Mouse (Mus musculus) thymus, adult 2 months (tissue): ENCODE measurements around the gene Kif4. TPM values are rescaled to one million over a fixed set of nuclear protein-coding genes. Genes with fewer than 3 reads are reported as not detected.

Source experiments
- DNase-seq: peaks from one replicate; pipeline ENCODE4 v3.0.0; 2021
- H3K27ac ChIP-seq: fragments of 200-500 bp; 2 replicates; pipeline ENCODE4 v1.5.1; 2012; ENCODE audit warnings: low read length, control low read depth; ENCODE audit not compliant: control insufficient read depth, insufficient read depth
- H3K27me3 ChIP-seq: fragments of 200-500 bp; 2 replicates; pipeline ENCODE4 v1.6.1; 2012; ENCODE audit warnings: mild to moderate bottlenecking, low read length, moderate library complexity, mixed read lengths; ENCODE audit not compliant: control insufficient read depth, insufficient read depth
- H3K36me3 ChIP-seq: fragments of 200-500 bp; 2 replicates; pipeline ENCODE4 v1.6.1; 2012; ENCODE audit warnings: mild to moderate bottlenecking, low read length, moderate library complexity; ENCODE audit not compliant: control insufficient read depth, insufficient read depth
- H3K4me1 ChIP-seq: fragments of 200-500 bp; replicated peaks from 2 replicates; pipeline ENCODE4 v1.6.1; 2012; ENCODE audit warnings: low read length; ENCODE audit not compliant: control insufficient read depth, insufficient read depth
- H3K4me3 ChIP-seq: fragments of 200-500 bp; 2 replicates; pipeline ENCODE4 v1.5.1; 2012; ENCODE audit warnings: mild to moderate bottlenecking, low read length, control low read depth, moderate library complexity; ENCODE audit not compliant: control insufficient read depth, insufficient read depth
- CTCF ChIP-seq: fragments of 200-500 bp; IDR thresholded peaks from 2 replicates; pipeline ENCODE4 v1.5.1; 2012; ENCODE audit warnings: mild to moderate bottlenecking, control low read depth, low read length, moderate library complexity, borderline replicate concordance; ENCODE audit not compliant: control insufficient read depth, poor library complexity, insufficient read depth; ENCODE audit errors: extremely low read depth
- POLR2A ChIP-seq: fragments of 200-500 bp; IDR thresholded peaks from 2 replicates; pipeline ENCODE4 v1.6.1; 2012; ENCODE audit warnings: mild to moderate bottlenecking, low read length, control low read depth, moderate library complexity; ENCODE audit not compliant: control insufficient read depth, poor library complexity, insufficient read depth; ENCODE audit errors: extremely low read depth
- WGBS: fragments of 180-500 bp; shearing (Covaris S2); methylation state at CpG from one replicate; pipeline ENCODE4 v1.1.7; 2018; 5-methylcytosine and 5-hydroxymethylcytosine counted together
- polyA plus RNA-seq: library from polyadenylated mRNA; depleted of rRNA; stranded (reverse); fragments of >200 nt; gene quantifications from 2 replicates; pipeline ENCODE4 v1.2.3, GENCODE M21; 2012

Gene Kif4
- polyA plus RNA-seq, 1 experiment, result 6.3 TPM

DNA sequence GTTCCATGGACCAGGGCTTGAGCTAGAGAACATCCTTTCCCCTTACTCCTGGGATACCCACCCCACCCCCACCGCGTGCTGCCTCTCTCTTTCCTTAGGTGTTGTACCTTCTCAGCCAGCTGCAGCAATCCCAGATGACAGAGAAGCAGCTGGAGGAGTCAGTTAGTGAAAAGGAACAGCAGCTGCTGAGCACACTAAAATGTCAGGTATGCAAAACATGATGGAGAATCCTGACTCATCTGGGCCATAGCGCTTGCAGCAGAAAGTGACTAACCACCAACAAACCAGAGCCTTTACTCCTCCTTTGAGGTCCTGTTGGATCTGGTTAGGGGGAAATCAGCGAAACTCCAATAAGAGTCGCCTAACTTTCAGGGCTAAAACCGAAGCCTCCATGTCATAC is 90.6 kb downstream of the Kif4 start:
- TF ChIP-seq CTCF (no peak), POLR2A (no peak)
- Histone ChIP-seq H3K4me1 (no peaks in the 10 kb centered on the region), H3K27me3 (no peaks in the 10 kb centered on the region), H3K36me3 (peaks cover 27% of the 10 kb centered on the region), H3K4me3 (no peak overlapping the region), H3K27ac (no peak overlapping the region)
- DNase-seq, result no peak
- WGBS, result over 99% methylated on average over 6 of the region's 6 CpGs

DNA sequence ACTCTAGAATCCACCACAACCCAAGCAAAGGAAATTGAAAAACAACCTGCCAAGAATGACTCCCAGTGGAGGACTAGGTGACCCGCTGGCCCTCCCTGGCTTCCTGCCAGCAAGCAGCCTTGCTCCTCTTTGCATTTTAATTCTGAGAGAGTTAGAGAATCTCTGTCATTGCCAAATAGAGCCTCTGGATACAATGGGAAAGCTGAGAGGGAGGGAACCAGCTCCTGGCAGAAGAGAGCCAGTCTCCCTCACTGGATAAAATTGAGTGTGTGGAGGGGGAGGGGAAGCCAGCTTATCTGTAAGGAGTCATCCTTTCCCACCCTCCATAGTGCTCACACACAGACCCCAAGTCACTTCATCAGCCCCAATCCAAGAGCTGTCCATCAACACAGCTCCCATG is 103.4 kb downstream of the Kif4 start:
- DNase-seq, result no peak
- H3K27me3 ChIP-seq, result no peaks in the 10 kb centered on the region
- TF ChIP-seq POLR2A (no peak), CTCF (no peak)
- no peaks in the 10 kb centered on the region for H3K4me1 ChIP-seq
- H3K27ac ChIP-seq, result no peak overlapping the region
- peaks cover 15% of the 10 kb centered on the region for H3K36me3 ChIP-seq
- 69% methylated on average over 1 of the region's 1 CpGs for WGBS
- no peak overlapping the region for H3K4me3 ChIP-seq

DNA sequence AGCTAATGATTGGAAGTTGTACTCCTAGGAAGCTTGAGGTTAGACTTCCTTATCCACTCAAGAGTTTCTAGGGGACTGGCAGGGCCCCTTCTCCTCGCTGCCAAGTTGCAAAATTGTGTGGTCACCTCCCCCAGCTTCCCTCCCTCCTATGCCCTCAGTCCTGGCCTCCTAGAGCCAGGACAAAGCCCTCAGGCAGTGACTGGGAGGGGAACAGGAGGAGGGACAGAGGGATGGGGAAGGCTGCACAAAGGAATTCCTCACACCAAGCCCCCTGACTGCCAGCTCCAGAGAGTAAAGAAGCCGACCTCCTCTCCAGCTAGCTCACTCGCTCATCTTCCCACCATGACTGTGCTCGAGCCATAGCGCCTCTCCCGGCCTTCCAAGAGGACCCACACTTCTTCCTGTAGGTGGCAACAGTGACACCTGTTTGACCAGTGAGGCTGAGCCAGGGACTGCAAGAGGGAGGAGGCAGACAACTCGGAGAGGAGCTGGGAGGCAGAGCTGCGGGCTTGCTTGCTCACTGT is 104.2 kb downstream of the Kif4 start, which contains the start of gene Gdpd2:
Gene Gdpd2, plus strand, starts transcription at position 209 of the 524 bp plus-strand sequence.
- peaks cover 11% of the 10 kb centered on the region for H3K36me3 ChIP-seq
- H3K4me3 ChIP-seq, result no peak within 1 kb of the TSS
- no peak for TF ChIP-seq POLR2A
- TF ChIP-seq CTCF, result no peak
- DNase-seq, result no peak
- H3K27me3 ChIP-seq, result no peaks in the 10 kb centered on the region
- no peaks in the 10 kb centered on the region for H3K4me1 ChIP-seq
- 10% methylated on average over 8 of the region's 8 CpGs for WGBS
- no peak within 1 kb of the TSS for H3K27ac ChIP-seq

DNA sequence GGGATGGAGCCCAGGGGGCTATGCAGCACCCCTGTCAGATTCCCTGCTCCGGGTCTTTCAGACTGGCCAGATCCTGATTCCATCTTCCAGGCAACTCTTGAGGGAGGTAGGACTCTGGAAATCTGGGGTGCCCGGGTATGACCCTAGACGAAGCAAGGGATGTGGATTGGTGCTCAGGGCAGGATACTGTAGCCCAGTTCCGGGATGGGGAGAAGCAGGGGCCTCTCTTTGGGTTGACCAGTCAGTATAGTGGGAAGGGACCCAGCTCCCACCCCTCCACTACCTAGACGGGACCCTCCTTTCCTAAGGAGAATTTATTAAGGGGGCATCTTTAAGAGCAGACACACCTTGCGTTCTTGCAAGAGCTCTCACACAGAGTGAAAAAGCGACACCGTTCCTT is 104.7 kb downstream of the Kif4 start:
- WGBS, result 54% methylated on average over 8 of the region's 8 CpGs
- DNase-seq, result no peak
- Histone ChIP-seq H3K27me3 (no peaks in the 10 kb centered on the region), H3K4me3 (no peak overlapping the region), H3K27ac (no peak overlapping the region), H3K4me1 (no peaks in the 10 kb centered on the region), H3K36me3 (peaks cover 11% of the 10 kb centered on the region)
- no peak for TF ChIP-seq CTCF
- TF ChIP-seq POLR2A, result no peak

DNA sequence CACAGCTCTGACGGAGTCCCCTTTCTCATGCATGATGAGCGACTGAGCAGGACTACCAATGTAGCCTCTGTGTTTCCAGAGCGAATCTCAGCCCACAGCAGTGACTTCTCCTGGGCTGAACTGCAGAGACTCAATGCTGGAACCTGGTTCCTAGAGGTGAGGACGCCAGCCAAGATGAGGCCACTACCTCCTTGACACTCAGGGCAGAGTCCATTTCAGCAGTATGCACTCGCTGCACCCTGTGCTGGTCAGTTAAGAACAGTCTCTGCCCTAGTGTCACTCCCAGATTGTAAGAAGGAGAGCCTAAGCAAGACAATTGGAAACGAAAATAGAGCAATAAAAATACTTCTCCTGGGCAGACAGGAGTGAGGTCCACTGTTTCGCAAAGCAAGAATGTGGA is 108.8 kb downstream of the Kif4 start:
- no peaks in the 10 kb centered on the region for H3K27me3 ChIP-seq

DNA sequence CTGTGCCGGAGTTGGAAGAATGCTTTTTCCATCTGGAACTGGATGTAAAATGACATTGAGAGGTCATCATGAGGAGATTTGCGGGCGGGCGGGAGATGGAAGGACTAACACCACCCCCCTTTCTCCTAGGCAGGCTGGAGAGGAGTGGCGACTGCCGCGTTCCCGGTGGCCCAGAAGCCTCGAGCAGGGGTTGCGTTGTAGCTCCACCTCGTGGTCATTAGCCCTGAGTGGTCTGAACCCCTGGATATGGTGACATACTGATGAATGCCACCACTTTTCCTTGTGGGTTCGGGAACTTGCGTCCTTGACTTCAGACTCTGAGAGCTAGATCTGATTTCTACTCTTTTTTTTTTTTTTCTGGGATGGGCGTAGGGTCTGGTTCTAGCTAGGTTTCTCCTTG is 113.4 kb downstream of the Kif4 start:
- no peaks in the 10 kb centered on the region for H3K27me3 ChIP-seq
- no peaks in the 10 kb centered on the region for H3K4me1 ChIP-seq
- WGBS, result 10% methylated on average over 14 of the region's 14 CpGs
- no peak overlapping the region for H3K4me3 ChIP-seq
- H3K36me3 ChIP-seq, result no peaks in the 10 kb centered on the region
- TF ChIP-seq POLR2A (no peak), CTCF (no peak)
- H3K27ac ChIP-seq, result no peak overlapping the region
- peak; percentile 18 for DNase-seq

More for the DNA sequence above, 108.8 kb downstream of the Kif4 start:
- Histone ChIP-seq H3K27ac (no peak overlapping the region), H3K36me3 (no peaks in the 10 kb centered on the region), H3K4me3 (no peak overlapping the region), H3K4me1 (no peaks in the 10 kb centered on the region)
- TF ChIP-seq CTCF, result no peak
- no peak for TF ChIP-seq POLR2A
- WGBS, result 93% methylated on average over 7 of the region's 7 CpGs
- DNase-seq, result no peak

DNA sequence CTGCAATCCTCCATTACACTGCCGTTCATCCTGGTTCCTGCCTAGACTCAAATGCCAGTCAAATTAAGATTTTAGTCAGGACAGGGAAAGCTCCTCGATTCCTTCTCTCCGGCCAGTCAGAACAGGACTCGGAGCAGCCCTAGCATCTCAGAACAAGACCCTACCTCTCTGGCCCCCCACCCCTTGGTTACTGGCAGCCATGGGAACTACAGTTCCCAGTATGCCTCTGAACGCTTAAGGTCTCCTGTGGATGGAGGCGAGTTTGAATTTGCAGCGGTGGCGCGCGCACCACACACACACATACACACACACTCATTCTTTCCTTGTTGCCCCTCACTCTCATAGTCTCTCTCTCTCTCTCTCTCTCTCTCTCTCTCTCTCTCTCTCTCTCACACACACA is 113.9 kb downstream of the Kif4 start:
- Histone ChIP-seq H3K36me3 (no peaks in the 10 kb centered on the region), H3K4me3 (no peak overlapping the region), H3K27ac (no peak overlapping the region), H3K4me1 (no peaks in the 10 kb centered on the region), H3K27me3 (no peaks in the 10 kb centered on the region)
- no peak for DNase-seq
- TF ChIP-seq POLR2A, result no peak
- TF ChIP-seq CTCF, result no peak
- 11% methylated on average over 10 of the region's 10 CpGs for WGBS
